Mouse (Mus musculus) adrenal gland, postnatal 4 days (tissue): ENCODE measurements around the gene Dennd5a. TPM values are rescaled to one million over a fixed set of nuclear protein-coding genes. Genes with fewer than 3 reads are reported as not detected.

ENCODE experiments used
- DNase-seq, 2 experiments: peaks; one replicate each; pipeline ENCODE4 v3.0.0; 2021 to 2022; ENCODE audit warnings: low spot score in 2 of 2, mixed read lengths in 2 of 2
- total RNA-seq, 2 experiments: library from RNA; stranded (reverse); gene quantifications; 2 replicates each; pipeline ENCODE4 v1.2.3; 2021

The Dennd5a gene
- total RNA-seq, 2 experiments from 2014 or later: 150 to 154 TPM

- DNase-seq: no peak
Measured at GRCm38 (mm10) chr7:109848867-109849733, 111.2 kb downstream of the Dennd5a start.

- DNase-seq: no peak
Measured at GRCm38 (mm10) chr7:109844100-109844499, 116.2 kb downstream of the Dennd5a start.

Other genes with a start within 250 kb of the Dennd5a start
- gene BC051019, start 236.6 kb downstream of the Dennd5a start, total RNA-seq: not detected
- not detected for gene Ascl3, start 228.7 kb downstream of the Dennd5a start, total RNA-seq
- 10 to 100 TPM; 34.8 to 36.9 TPM for gene Tmem9b, start 207.6 kb downstream of the Dennd5a start, total RNA-seq
- 1 to 10 TPM; 1.1 to 1.2 TPM for gene Nrip3, start 178.4 kb downstream of the Dennd5a start, total RNA-seq
- 1 to 10 TPM in 1 of 2 experiments, under 1 TPM in 1; 0.92 to 3.1 TPM for gene Scube2, start 94.8 kb downstream of the Dennd5a start, total RNA-seq
- gene Tmem41b, start 26.5 kb upstream of the Dennd5a start, total RNA-seq: 10 to 100 TPM; 43.4 to 49.2 TPM
- 10 to 100 TPM; 70.4 to 73.8 TPM for gene Ipo7, start 57.8 kb upstream of the Dennd5a start, total RNA-seq
- 10 to 100 TPM; 17.4 to 17.8 TPM for gene Zfp143, start 100.7 kb upstream of the Dennd5a start, total RNA-seq
- gene Wee1, start 161.6 kb upstream of the Dennd5a start, total RNA-seq: 10 to 100 TPM; 23.5 to 23.6 TPM